Mouse (Mus musculus) neural tube, embryonic 10.5 days (tissue): ENCODE results near the gene Peg10.

Experiments
- DNase-seq: peaks from one replicate; pipeline ENCODE4 v3.0.0-alpha.2; 2017; ENCODE audit warnings: low spot score; ENCODE audit errors: extremely low spot score

The Peg10 gene

DNA sequence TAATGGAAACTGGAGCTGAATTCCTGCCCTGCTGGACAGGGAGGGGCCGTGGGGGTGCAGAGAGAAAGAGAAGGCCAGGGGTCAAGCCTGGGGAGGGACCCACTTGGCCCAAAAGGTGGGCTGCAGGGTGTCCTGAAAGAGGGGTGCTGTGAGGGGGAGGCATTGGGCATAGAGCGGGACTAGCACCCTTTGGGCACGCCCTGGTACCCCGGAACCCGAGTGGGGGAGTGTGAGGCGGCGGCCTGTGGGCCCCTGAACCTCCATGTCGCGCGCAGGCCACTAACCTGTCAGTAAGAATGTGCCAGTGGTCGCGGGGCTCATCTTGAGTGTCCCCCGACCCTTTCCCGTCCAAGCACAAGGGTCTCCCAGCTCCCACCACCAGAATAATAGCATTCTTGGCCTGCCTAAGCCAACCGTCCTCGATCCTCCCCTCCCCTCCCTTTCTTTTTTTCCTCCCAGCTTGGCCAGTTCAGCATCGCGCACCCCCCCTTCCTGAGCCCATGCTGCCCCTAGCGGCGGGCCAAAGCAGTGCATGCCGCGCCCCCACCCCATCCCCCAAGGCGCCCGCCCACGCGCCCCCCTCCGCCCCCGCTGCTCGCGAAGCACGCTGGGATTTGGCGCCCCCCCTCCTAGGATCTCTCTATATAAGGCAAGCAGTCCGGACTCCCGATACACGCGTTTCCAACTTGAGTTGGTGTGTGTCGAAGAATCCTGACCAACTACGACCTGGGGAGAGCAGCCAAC lies at the start of gene Peg10, which contains the start of gene Sgce:
Peg10 (plus strand) TSS at position 611 of the 744 bp plus-strand sequence.
Sgce (minus strand) TSS at position 512 of the 744 bp plus-strand sequence.
- peak; percentile 87 for DNase-seq

DNA sequence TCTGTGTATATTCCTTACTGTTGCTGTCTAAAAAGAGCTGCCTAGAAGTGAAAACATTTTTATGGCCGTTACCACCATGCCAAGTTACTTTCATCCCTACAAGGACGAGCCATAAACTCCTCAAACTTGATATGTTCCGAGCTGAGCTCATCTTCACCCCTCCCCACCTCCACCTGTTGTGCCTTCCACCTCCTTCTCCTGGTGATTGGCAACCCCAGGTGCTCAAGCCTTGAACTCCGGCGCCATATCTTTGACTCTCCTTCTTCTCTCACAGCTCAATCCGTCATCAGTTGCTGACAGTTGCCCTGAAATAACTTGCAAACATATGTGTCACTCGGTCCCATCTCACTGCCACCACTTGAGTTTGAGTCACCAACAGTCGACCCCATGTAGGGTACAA lies 45.5 kb upstream of the Peg10 start:
- DNase-seq: no peak

DNA sequence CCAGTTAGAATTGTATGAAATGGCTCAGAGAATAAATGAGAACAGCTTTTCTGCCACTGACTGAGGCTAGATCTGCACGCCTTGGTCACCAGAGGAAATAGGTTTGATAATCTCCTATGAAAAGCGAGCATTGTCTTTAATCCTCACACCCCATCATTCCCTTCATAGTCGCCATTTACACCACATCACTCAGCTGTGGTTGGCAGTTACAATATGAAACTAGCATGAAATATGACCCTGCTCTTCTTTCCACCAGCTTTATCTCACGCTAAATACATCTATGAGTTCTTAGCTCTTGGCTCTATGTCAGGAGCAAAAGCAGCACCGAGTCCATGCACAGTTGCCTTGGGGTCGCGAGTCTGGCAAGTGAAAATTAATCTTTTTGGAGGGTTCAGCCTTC lies 43.2 kb upstream of the Peg10 start:
- DNase-seq: no peak

DNA sequence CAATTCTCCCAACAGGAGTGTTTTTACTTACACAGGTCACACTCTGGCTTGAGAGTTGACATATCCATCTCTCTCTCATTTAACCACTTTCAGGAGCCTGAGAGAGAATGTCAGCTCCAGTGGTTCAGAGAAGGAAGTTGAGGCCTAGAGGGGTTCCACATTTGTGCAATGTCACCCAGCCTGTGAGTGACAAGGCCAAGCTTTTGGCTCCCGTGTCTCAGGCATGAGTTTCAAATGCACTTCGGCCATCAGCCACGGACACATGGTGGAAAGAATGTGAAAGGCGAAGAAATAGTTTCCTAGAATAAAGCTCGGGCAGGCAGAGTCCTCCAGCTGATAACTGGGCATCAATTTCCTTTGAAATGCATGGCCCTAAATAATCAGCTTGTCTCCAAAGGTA lies 40.7 kb upstream of the Peg10 start:
- DNase-seq: no peak

DNA sequence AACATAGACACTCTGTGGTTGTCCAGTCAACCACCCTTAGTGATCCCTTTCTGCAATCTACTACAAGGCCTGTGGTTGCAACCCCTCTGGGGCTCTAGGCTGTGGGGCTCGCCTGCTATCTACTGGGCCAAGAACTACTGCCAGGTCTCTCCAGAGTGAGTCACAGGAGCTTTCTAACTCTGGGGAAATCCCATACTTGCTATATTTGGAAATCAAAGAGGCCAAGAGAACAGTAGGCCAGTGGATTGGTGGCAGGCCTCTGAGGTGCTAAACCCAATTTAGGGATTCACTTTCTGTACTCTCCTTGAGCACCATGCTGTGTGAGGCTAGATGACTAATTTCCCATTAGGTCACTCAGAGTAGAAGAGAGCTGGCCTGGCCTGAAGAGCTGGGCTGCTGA lies 38.1 kb upstream of the Peg10 start:
- no peak for DNase-seq

DNA sequence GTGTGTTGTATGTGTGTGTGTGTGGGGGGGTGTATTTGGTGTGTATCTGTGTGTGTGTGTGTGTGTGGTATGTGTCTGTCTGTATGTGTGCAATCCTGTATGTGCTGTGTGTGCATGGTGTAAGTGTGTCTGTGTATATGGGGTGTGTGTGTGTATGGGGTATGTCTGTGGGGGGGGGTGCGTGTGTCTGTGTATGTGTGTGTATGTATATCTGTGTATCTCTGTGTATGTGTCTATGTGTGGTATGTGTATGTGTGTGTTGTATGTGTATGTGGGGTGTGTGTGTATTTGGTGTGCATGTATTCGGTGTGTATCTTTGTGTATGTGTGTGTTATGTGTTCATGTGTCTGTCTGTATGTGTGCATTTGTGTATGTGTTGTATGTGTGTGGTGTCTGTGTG lies 30.9 kb upstream of the Peg10 start:
- no peak for DNase-seq

DNA sequence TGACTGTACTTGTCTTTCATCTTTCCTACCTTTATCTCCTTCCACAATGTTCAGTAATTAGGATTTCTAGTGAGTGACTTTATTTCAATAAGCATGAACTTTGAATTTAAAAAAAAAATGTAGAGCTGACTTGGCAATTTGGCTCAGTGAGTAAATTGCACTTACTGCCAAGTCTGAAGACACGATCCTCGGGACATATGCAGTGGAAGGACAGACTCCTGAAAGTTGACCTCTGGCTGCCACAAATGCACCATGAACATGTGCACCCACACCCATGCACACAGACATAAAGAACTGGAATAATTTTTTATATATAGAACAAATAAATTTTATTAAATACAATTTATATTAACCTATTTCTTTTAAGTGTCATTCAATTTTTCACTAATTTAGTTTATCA lies 29.8 kb upstream of the Peg10 start:
- no peak for DNase-seq

DNA sequence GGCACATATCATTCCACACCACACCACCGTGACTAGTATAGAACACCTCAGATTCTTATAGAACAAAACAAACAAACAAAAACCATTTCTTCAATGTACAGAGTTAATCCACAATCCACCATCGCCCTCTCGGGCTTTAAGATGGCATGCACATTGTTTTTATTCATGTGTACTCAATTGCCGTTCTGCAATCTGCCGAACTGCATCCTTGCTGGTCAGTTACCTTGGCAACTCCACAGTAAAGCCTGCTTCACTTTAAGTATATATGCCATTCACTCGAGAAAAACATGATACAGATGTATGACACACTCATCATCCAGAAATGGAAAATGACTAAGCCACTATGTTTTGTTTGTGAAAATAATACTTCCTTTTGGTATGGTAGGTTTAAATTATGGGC lies 25.0 kb upstream of the Peg10 start:
- no peak for DNase-seq

DNA sequence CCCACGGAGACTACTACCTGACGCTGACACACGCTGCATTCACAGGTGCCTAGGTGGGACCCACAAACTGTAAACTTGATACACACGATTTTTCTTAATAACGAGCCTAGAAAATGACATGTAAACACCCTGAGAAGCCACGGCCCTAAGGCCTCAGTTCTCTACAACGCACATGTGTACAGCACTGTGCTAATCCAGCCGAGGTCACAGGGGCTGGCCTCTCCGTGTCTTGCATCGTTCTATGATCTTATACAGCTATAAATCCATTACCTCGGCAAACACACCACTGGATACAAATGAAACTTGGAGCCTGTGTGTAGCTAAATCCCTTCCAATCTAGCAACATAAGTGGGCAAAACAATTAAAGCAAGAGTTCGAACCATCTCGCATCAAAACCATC lies 24.4 kb upstream of the Peg10 start:
- no peak for DNase-seq

DNA sequence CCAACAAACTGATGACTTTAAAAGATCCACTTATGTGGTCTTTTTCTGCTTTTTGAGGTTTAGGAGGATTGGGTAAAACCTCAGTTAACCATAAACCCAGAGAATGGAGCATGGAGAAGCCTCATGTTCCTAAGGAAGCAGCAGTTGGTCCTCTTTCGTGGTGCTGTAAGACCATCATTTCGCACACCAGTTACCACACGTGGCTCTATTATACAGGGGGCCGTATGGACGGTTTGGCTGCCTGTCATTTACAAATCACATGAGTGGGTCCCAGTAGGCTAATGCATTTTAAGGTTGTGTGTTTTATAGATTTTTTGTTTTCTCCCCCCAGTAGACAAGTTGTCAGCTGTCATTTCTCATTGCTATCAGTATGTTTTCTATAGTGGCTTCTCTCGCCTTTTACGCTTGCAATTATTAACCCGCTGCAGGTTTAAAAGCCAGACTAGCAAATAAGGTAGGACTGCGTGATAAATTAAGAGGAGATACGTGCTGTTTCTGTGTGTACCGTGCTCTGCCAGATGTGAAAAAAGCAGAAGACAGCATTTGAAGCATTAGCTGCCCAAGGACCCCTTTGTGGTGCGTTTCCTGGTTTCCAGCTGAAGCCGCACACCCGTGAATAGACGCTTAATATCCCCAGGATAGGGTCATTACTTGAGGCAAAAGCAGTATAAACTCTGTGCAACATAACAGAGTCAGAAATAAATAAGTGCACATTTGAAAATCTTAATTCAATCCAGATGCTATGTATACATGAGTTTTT lies 22.9 kb upstream of the Peg10 start:
- no peak for DNase-seq

DNA sequence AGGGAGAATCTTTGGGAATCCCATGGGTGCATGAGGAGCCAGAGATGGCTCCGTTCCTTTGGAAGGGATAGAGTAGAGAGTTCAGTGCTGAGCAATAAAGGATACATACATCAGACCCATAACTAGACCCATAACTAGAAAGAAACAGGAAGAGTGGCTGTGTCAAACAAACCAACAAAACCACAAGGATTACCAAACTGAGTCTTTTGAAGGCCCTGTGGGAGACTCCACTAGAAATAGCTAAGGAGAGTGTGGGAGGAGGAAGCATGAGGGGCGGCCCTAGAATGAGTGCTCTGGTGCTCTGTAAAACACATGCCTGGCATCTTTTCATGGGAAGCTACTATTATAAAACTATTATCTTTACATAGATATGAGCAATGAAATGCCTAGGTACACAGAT lies 18.8 kb upstream of the Peg10 start:
- DNase-seq: no peak

DNA sequence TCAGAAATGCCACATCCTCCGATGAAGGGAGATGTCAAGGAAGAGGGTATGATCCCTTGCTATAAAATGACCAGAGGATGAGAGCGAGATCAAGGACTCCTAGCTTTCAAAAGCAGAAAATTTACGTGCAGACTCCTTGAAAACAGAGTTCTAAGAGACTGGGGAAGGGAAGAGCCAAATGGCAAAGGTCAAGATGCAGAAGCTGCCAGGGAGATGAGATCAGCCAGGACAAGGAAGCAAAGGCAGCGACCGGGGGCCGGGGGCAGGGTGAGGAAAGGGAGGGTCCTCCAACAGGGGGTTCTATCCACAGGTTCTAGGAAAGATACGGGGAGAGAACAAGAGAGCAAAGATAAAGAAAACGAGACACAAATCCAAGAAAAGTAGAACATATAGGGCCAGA lies 15.4 kb upstream of the Peg10 start:
- no peak for DNase-seq

DNA sequence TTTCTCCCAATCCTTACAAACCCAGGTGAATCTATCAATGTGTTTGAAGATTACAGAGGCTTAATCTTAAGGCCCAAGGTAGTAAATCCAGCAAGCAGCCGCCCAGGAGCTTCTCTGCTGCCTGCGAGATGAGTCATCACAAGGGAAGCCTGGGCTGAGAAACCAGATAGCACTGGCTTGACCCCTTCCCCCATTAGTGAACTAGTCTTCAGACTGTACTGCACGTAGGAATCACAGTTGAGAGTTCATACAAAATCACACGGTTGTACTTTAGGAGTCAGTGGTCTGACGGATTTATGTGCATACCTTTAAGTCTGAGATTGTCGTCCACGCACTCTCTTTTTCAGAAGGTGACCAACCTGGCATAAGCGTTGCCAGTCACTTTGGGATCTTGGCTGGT lies 13.9 kb upstream of the Peg10 start:
- DNase-seq: no peak

DNA sequence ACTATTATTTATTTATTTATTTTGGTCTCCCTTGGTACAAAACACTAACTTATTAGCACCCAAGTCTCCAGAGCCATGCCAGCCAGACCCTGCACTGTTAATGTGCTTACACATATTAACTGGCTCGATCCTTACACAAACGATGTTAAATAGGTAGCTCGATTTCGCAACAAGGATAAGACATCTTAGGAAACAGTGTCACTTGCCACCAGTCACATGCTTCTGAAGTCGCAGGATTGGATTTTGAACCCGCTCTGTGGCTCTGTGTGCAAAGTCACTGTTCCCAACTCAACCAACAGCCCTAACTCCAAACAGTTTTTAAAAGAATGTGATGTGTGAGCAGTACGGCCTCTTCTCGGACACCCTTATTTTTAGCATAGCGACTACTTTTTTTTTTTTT lies 10.7 kb upstream of the Peg10 start:
- no peak for DNase-seq

DNA sequence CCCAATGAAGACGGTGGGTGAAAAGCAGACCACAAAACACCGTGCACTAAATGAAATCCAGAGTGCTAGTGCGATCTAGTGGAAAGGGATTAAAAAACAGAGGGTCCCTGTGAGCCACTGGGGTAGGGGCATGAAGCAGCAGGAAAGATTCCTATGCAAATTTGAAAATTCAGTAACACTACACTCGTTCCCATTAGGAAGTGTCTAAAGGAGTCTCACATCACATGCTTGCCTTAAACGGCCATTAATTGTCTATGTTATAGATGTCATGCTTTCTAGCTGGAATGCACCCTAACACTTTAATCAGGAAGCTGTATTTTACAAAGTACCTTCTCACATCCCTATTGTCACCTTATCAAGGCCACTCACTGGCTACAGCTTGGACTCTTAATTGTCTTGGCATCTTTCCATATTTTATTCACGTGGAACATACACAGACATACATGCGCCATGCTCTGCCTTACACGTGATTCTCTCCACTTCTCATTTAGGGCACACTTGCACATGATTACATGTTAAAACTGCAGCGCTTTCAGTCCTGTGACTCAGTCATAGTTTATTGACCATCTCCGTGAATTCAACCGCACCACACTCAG lies 9.0 kb upstream of the Peg10 start:
- DNase-seq: peak; percentile 12

DNA sequence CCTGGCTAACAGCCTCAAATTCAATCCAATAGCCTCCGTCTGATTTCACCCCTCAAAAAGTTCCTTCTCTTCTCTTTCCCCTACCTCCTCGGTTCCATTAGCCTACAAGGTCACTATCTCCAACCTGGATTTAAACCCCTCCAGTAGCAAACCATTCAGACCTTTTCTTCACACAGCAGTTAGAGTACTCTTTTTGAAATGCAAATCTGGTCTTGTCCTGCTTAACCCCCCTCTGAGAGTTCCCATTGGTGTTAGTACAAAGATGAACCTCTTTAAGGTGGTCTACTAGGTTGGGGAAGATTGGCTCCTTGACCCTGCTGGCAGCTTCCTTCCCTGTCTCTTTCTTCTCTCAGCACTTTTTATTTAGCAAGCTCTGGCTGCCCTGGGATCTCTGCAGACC lies 8.4 kb upstream of the Peg10 start:
- no peak for DNase-seq

DNA sequence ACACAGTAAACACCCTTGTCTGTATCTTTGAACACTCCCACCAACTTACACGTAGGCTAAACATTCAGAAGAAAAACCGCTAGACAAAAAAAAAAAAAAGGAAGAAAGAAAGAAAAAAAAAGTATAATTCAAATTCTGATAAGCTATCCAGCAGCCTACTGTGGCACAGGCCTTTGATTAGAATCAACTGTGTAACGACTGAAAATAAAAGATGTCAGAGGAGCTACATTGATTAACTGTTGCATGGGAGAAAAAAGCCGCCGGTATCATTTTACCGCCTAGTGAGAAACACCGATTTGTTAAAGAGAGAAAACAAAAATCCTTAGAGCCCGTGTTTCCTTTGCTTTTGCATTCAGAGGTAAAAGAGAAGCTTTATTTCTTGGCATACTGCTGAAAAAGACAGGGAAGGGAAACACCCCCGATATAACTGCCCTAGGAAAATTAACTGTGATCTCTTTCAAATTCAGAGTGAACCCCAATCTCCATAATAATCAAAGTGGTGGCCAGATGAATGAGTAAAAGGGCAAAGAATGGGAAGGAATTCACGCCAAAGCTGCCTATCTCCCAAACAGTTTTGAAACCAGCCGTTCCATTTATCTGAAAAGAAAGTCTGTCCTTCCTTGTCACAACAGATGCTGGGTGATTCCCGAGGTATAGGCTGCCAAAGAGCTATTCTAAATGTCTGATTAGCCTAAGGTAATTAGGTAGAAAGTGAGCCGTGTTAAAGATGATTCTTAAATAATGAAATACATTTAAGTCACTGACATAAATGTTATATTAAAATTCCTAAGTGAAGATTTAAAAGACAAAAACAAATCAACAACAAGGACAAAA lies 7.4 kb upstream of the Peg10 start:
- DNase-seq: no peak

DNA sequence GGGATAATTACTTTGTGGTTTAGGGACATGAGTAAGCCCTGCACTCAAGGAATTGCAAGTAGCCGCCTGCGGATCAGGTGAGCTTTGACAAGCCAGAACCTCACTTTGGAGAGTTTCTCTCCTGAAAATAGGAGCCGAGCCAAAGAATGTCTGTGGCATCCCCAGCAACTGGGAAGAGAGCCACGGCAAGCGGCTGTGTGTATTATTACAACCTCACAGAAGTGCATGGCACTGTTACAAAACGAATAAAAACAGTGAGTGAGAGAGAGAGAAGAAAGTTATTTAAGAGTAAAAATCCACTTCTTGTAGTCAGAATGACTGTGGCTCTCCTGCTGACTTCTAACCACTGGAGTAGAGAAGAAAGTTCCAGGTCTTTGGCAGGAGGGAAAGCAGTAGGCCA lies 6.6 kb upstream of the Peg10 start:
- DNase-seq: no peak

DNA sequence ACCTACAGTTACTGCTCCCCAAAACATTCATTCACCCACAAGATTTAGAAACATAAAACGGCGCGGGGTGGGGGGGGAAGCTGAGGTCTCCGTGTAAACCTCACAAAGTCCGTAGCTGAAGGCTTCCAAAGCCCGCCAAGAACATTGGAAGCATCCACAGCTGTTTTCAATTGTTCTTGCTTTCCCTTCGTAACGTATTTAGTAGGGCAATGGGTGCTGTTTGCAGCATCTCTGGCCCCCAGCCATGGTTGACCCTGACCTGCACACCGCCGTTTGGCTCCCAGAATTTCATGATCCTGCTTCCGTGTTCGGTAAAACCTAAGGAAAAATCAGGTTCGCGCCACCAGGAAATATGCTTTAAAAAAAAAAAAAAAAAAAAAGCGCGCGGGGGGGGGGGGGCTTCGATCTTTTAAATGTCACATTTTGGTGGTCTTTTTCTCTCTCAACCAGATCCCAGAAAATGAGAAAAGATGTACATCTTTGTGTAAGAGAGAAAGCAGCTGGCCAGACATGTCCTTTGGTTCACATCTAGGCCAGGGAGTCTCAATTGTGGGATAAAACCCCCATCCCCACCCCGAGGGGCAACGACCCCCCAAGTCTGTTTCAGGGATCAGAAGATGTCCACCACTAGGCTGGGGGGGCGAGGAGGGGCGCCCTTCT lies 940 bp upstream of the Peg10 start:
- DNase-seq: peak; percentile 32

DNA sequence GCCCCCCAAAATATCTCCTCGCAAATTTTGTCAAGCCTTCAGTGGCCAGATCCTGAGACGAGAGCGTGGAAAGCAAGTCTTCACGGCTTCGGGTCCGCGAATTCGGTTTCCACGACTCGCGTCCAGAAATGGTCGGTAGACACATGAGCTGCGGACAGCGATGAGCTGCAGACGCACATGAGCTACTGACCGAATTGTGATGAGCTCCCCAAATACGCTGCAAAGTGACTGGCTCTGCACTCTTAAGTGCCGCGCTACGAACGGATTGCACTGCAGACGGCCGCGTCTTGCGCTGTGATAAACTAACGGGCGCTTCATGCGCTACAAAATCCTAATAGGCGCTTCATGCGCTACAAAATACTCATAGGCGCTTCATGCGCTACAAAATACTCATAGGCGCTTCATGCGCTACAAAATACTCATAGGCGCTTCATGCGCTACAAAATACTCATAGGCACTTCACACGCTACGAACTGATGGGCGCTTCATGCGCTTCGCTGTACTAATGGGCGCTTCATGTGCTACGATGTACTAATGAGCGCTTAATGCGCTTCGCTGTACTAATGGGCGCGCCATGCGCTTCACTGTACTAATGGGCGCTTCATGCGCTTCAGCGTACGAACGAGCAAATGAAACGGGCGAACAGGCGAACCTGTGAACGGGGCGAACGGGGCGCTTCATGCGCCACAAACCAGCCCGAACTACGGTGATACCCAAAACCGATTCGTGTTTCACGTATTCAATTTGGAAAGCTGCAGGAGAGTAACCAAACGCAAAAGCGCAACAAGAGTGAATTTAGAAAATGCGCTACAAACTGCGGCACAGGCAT lies 785 bp downstream of the Peg10 start:
- peak; percentile 52 for DNase-seq
